22 mouse cellular contexts compared by ENCODE assay signal in genomic region chr4:82153604-82154003, GRCm38 (mm10).
DNase-seq lines count a peak whose midpoint lies in the region; ATAC-seq and TF ChIP-seq lines count a peak whose summit lies in the region.
"Had no signal": no experiment of that assay in that cellular context is flagged by ENCODE, and none has a peak within 500 bp of the region (broad histone marks: within the 10 kb centered on the region; RNA-seq: fewer than 3 reads in every experiment).

No protein-coding gene starts in this region.

- no peak overlapping the region for H3K9ac ChIP-seq in forebrain, embryonic 16.5 days (replicated peaks; ENCODE audit: low read depth, low read length)
- H3K9ac ChIP-seq in forebrain, postnatal 0 days: no peak overlapping the region
- no peak overlapping the region for H3K9ac ChIP-seq in CH12.LX (ENCODE audit: insufficient read depth, low read depth)
- no peak overlapping the region for H3K9ac ChIP-seq in hindbrain, embryonic 14.5 days
- H3K9ac ChIP-seq in intestine, embryonic 16.5 days (ENCODE audit: low read depth, low read length): no peak overlapping the region
- H3K9ac ChIP-seq: liver, embryonic 15.5 days; lung, embryonic 14.5 days; midbrain, embryonic 12.5 days had no signal

- no peak for TF ChIP-seq POLR2A in CH12.LX (IDR thresholded peaks at IDR 0.05; ENCODE audit: low read depth, low read length)

- WGBS in forebrain, embryonic 16.5 days: 69% methylated on average over 5 of the region's 5 CpGs
- 63% methylated on average over 5 of the region's 5 CpGs for whole genome bisulfite sequencing in forebrain, postnatal 0 days
- WGBS in limb, embryonic 10.5 days: 17% methylated on average over 5 of the region's 5 CpGs
- WGBS in hindbrain, embryonic 14.5 days: 83% methylated on average over 5 of the region's 5 CpGs
- 78% methylated on average over 5 of the region's 5 CpGs for WGBS in intestine, embryonic 16.5 days

- H3K9me3 ChIP-seq in forebrain, embryonic 16.5 days (ENCODE audit: control insufficient read depth, low read length): no peaks in the 10 kb centered on the region
- H3K9me3 ChIP-seq in forebrain, postnatal 0 days (ENCODE audit: low read length): no peaks in the 10 kb centered on the region
- no peaks in the 10 kb centered on the region for H3K9me3 ChIP-seq in CH12.LX (replicated peaks; ENCODE audit: low read length)
- no peaks in the 10 kb centered on the region for H3K9me3 ChIP-seq in limb, embryonic 10.5 days (replicated peaks)
- no peaks in the 10 kb centered on the region for H3K9me3 ChIP-seq in hindbrain, embryonic 14.5 days (ENCODE audit: control insufficient read depth, low read length)
- H3K9me3 ChIP-seq in intestine, embryonic 16.5 days (ENCODE audit: control insufficient read depth, low read length): no peaks in the 10 kb centered on the region
- H3K9me3 ChIP-seq: liver, embryonic 15.5 days; midbrain, embryonic 12.5 days had no signal

- peak; percentile 36; the same call in 1 of the 2 replicates for ATAC-seq in forebrain, embryonic 16.5 days
- no peak for ATAC-seq in forebrain, postnatal 0 days
- ATAC-seq in hindbrain, embryonic 14.5 days (ENCODE audit: low FRiP score): no peak
- no peak for ATAC-seq in intestine, embryonic 16.5 days
- ATAC-seq in frontal cortex, adult (ENCODE audit: low TSS enrichment): no peak

- no peak for DNase-seq in forebrain, postnatal 0 days
- DNase-seq in CH12.LX (ENCODE audit: extremely low read depth): no peak
- peak; percentile 60 for DNase-seq in embryo, embryonic 11 days
- peak; percentile 72 for DNase-seq in limb, embryonic 10.5 days (ENCODE audit: low spot score)
- no peak for DNase-seq in hindbrain, embryonic 14.5 days (ENCODE audit: low spot score)
- DNase-seq: adrenal gland, postnatal 25 days; cerebellum, adult 18-20 months; cerebellum, postnatal 10 days; heart, postnatal 14 days; kidney, adult 11 months; kidney, postnatal 14 days; lung, embryonic 14.5 days; lung, postnatal 14 days; thymus, adult 18-20 months; thymus, postnatal 25 days had no signal

- H3K4me3 ChIP-seq in forebrain, embryonic 16.5 days (replicated peaks; ENCODE audit: low read length): no peak overlapping the region
- no peak overlapping the region for H3K4me3 ChIP-seq in forebrain, postnatal 0 days (ENCODE audit: low read depth, low read length)
- H3K4me3 ChIP-seq in CH12.LX (replicated peaks in 1 of 3; ENCODE audit: low read depth in 2 of 3, low read length in 2 of 3, poor library complexity in 1 of 3): no peak overlapping the region
- H3K4me3 ChIP-seq in limb, embryonic 10.5 days: no peak overlapping the region
- H3K4me3 ChIP-seq in hindbrain, embryonic 14.5 days (replicated peaks; ENCODE audit: low read length): no peak overlapping the region
- H3K4me3 ChIP-seq in intestine, embryonic 16.5 days (ENCODE audit: low read length): no peak overlapping the region
- H3K4me3 ChIP-seq: erythroblast, embryonic 14.5 days; liver, embryonic 15.5 days; midbrain, embryonic 12.5 days had no signal

- dilution Hi-C loops in CH12.LX (cut with MboI; ENCODE audit: extremely low pct_ligation_motif_present, extremely low pct_unique_long_range_greater_than_20kb, low sequenced_read_pairs): no loop called here

- H3K36me3 ChIP-seq in forebrain, embryonic 16.5 days (ENCODE audit: control insufficient read depth, insufficient read depth): no peaks in the 10 kb centered on the region
- no peaks in the 10 kb centered on the region for H3K36me3 ChIP-seq in forebrain, postnatal 0 days (ENCODE audit: insufficient read depth)
- H3K36me3 ChIP-seq in CH12.LX (replicated peaks in 1 of 2; ENCODE audit: control insufficient read depth in 1 of 2, insufficient read depth in 1 of 2, low read length in 1 of 2): no peaks in the 10 kb centered on the region
- H3K36me3 ChIP-seq in limb, embryonic 10.5 days: no peaks in the 10 kb centered on the region
- H3K36me3 ChIP-seq in hindbrain, embryonic 14.5 days (replicated peaks; ENCODE audit: control insufficient read depth, insufficient read depth): no peaks in the 10 kb centered on the region
- no peaks in the 10 kb centered on the region for H3K36me3 ChIP-seq in intestine, embryonic 16.5 days (ENCODE audit: control insufficient read depth, insufficient read depth, low read length)
- H3K36me3 ChIP-seq: liver, embryonic 15.5 days; midbrain, embryonic 12.5 days had no signal

- in situ Hi-C loops in CH12.LX (cut with MboI; ENCODE audit: low pct_ligation_motif_present, low pct_unique_long_range_greater_than_20kb, low sequenced_read_pairs): no loop called here

- H3K27ac ChIP-seq in forebrain, embryonic 16.5 days (ENCODE audit: low read length): no peak overlapping the region
- no peak overlapping the region for H3K27ac ChIP-seq in forebrain, postnatal 0 days (ENCODE audit: low read depth, low read length)
- no peak overlapping the region for H3K27ac ChIP-seq in CH12.LX (ENCODE audit: insufficient read depth, low read depth)
- peak overlapping the region; percentile 59 for H3K27ac ChIP-seq in limb, embryonic 10.5 days
- H3K27ac ChIP-seq in hindbrain, embryonic 14.5 days: no peak overlapping the region
- H3K27ac ChIP-seq in intestine, embryonic 16.5 days (ENCODE audit: low read length): no peak overlapping the region
- H3K27ac ChIP-seq: liver, embryonic 15.5 days; midbrain, embryonic 12.5 days; stomach, postnatal 0 days had no signal

- no peak for TF ChIP-seq CTCF in forebrain, postnatal 0 days (IDR thresholded peaks at IDR 0.05; ENCODE audit: low read depth)
- no peak for TF ChIP-seq CTCF in CH12.LX (conservative IDR thresholded peaks at IDR 0.05 in 1 of 2, IDR thresholded peaks at IDR 0.05 in 1 of 2; ENCODE audit: low read depth in 2 of 2, low read length in 2 of 2)

- H3K4me1 ChIP-seq in forebrain, embryonic 16.5 days (replicated peaks; ENCODE audit: control insufficient read depth, insufficient read depth, low read length): no peaks in the 10 kb centered on the region; the same call in 1 of the 2 replicates
- H3K4me1 ChIP-seq in forebrain, postnatal 0 days (ENCODE audit: insufficient read depth): no peaks in the 10 kb centered on the region
- H3K4me1 ChIP-seq in CH12.LX (ENCODE audit: control insufficient read depth in 1 of 2, insufficient read depth in 2 of 2): peaks cover 9 to 21% of the 10 kb centered on the region in 2 experiments
- H3K4me1 ChIP-seq in limb, embryonic 10.5 days: peaks cover 66% of the 10 kb centered on the region
- H3K4me1 ChIP-seq in hindbrain, embryonic 14.5 days (replicated peaks; ENCODE audit: control insufficient read depth, insufficient read depth, low read length): no peaks in the 10 kb centered on the region
- no peaks in the 10 kb centered on the region for H3K4me1 ChIP-seq in intestine, embryonic 16.5 days (ENCODE audit: control insufficient read depth, insufficient read depth, low read length)
- H3K4me1 ChIP-seq: liver, embryonic 15.5 days; midbrain, embryonic 12.5 days had no signal

- TF ChIP-seq EP300 in CH12.LX (IDR thresholded peaks at IDR 0.05; ENCODE audit: low read length): no peak

- no peaks in the 10 kb centered on the region for H3K27me3 ChIP-seq in forebrain, embryonic 16.5 days (replicated peaks; ENCODE audit: control insufficient read depth, insufficient read depth, low read length)
- H3K27me3 ChIP-seq in forebrain, postnatal 0 days (ENCODE audit: insufficient read depth, low read length): no peaks in the 10 kb centered on the region
- no peaks in the 10 kb centered on the region for H3K27me3 ChIP-seq in CH12.LX (replicated peaks)
- no peaks in the 10 kb centered on the region for H3K27me3 ChIP-seq in limb, embryonic 10.5 days (ENCODE audit: low read depth, poor library complexity, severe bottlenecking)
- H3K27me3 ChIP-seq in hindbrain, embryonic 14.5 days (ENCODE audit: control insufficient read depth, insufficient read depth, low read length): no peaks in the 10 kb centered on the region
- H3K27me3 ChIP-seq in intestine, embryonic 16.5 days (replicated peaks; ENCODE audit: control insufficient read depth, insufficient read depth, low read length): no peaks in the 10 kb centered on the region
- H3K27me3 ChIP-seq: liver, embryonic 15.5 days; midbrain, embryonic 12.5 days had no signal

- H3K79me2 ChIP-seq in CH12.LX (replicated peaks; ENCODE audit: control insufficient read depth, extremely low read depth, insufficient read depth, poor library complexity, severe bottlenecking): no peaks in the 10 kb centered on the region

- TF ChIP-seq RAD21 in CH12.LX (IDR thresholded peaks at IDR 0.05; ENCODE audit: low read depth, low read length): no peak

- no peak overlapping the region for H3K4me2 ChIP-seq in forebrain, embryonic 16.5 days (ENCODE audit: low read length)
- no peak overlapping the region for H3K4me2 ChIP-seq in forebrain, postnatal 0 days (ENCODE audit: low read depth)
- 0 out of 2 replicates have a peak overlapping the region, but pooled peaks have one; percentile 1 for H3K4me2 ChIP-seq in CH12.LX (ENCODE audit: insufficient read depth, low read depth, poor library complexity, severe bottlenecking)
- no peak overlapping the region for H3K4me2 ChIP-seq in hindbrain, embryonic 14.5 days (replicated peaks)
- no peak overlapping the region for H3K4me2 ChIP-seq in intestine, embryonic 16.5 days (ENCODE audit: low read depth, low read length)
- H3K4me2 ChIP-seq: liver, embryonic 15.5 days; lung, embryonic 14.5 days; midbrain, embryonic 12.5 days had no signal

TF ChIP-seq in CH12.LX, 34 proteins besides CTCF, POLR2A, EP300 and RAD21:
- TF ChIP-seq MYC (IDR thresholded peaks at IDR 0.05; ENCODE audit: low read depth, low read length): peak; percentile 23; the same call in 1 of the 2 replicates
- TF ChIP-seq MAX (IDR thresholded peaks at IDR 0.05; ENCODE audit: low read length): 0 out of 2 replicates have a peak, but pooled peaks have one; percentile 36
- no peak for TF ChIP-seq ELF1 (IDR thresholded peaks at IDR 0.05; ENCODE audit: low read depth, low read length)
- TF ChIP-seq UBTF (IDR thresholded peaks at IDR 0.05; ENCODE audit: low read depth, low read length): no peak
- no peak for TF ChIP-seq JUND (conservative IDR thresholded peaks at IDR 0.05; ENCODE audit: low read depth, low read length)
- TF ChIP-seq ETS1 (conservative IDR thresholded peaks at IDR 0.05; ENCODE audit: low read depth, low read length): no peak
- no peak for TF ChIP-seq USF1 (IDR thresholded peaks at IDR 0.05; ENCODE audit: low read depth, low read length)
- no peak for TF ChIP-seq NELFE (IDR thresholded peaks at IDR 0.05; ENCODE audit: low read depth, low read length)
TF ChIP-seq in CH12.LX: peak in this region for 2.

Comparison
In these comparisons a context has a peak if more than half of its experiments do, and no peak if none do; other contexts are left out.
1. DNase-seq: peak in embryo, embryonic 11 days (single experiment) and limb, embryonic 10.5 days (single experiment); none in forebrain, postnatal 0 days (single experiment), CH12.LX (single experiment) and hindbrain, embryonic 14.5 days (single experiment).